Mouse (Mus musculus) lung, adult 10 weeks (tissue): Measurements from ENCODE around the gene Mkrn3. TPM values are rescaled to one million over a fixed set of nuclear protein-coding genes. Genes with fewer than 3 reads are reported as not detected.

ENCODE experiments used
- polyA plus RNA-seq: library from polyadenylated mRNA; stranded (reverse); fragments of 350-450 nt; fragmentation: Illumina TruSeq; extraction: RNeasy Lipid Tissue Mini Kit (QIAGEN cat#74804); gene quantifications from one replicate; pipeline ENCODE4 v1.2.3, GENCODE M21; 2014; ENCODE audit warnings: low read depth, low replicate concordance; ENCODE audit not compliant: insufficient read depth

Mkrn3 gene
- 0.61 TPM for polyA plus RNA-seq

GRCm38 (mm10) chr7:62419493-62420360, at the start of gene Mkrn3:
TSS of gene Mkrn3 (minus strand) at chr7:62420139.

GRCm38 (mm10) chr7:62463878-62464755, 44.2 kb upstream of the Mkrn3 start, which contains the start of gene Peg12:
TSS of gene Peg12 (minus strand) at chr7:62464510.

GRCm38 (mm10) chr7:62376510-62377304, 43.2 kb downstream of the Mkrn3 start, which contains the start of gene Magel2:
TSS of gene Magel2 (plus strand) at chr7:62377010.

Other genes starting within 250 kb of the Mkrn3 start
- 6.1 TPM for gene Ndn, start 73.6 kb downstream of the Mkrn3 start, polyA plus RNA-seq
- gene Magel2, start 43.1 kb downstream of the Mkrn3 start, polyA plus RNA-seq, result not detected
- gene Peg12, start 44.4 kb upstream of the Mkrn3 start, polyA plus RNA-seq, result 0.75 TPM